Mouse (Mus musculus) stomach, embryonic 14.5 days (tissue): ENCODE measurements around the gene Yipf4. TPM values are rescaled to one million over a fixed set of nuclear protein-coding genes. Genes with fewer than 3 reads are reported as not detected.
"Not testable (repeated sequence)": the region's sequence is repeated elsewhere in the genome, so short reads cannot be mapped to it uniquely, and the experiment has no call there.

Source experiments
- ATAC-seq: fragments of 200-750 bp; cut with Nextera tagmentation; 2 replicates; pipeline ENCODE4 v1.8.0; 2017; ENCODE audit warnings: low read depth, moderate TSS enrichment; ENCODE audit not compliant: insufficient number of reproducible peaks, insufficient read depth, low FRiP score
- H3K27ac ChIP-seq: fragments of 300-500 bp; sonication (generic); 2 replicates; pipeline ENCODE4 v1.5.1; 2014; ENCODE audit warnings: mild to moderate bottlenecking, low read length, moderate library complexity, mixed read lengths
- H3K27me3 ChIP-seq: fragments of 300-500 bp; sonication (generic); 2 replicates; pipeline ENCODE4 v1.6.1; 2014; ENCODE audit warnings: low read length, control low read depth, mixed read lengths; ENCODE audit not compliant: control insufficient read depth, insufficient read depth
- H3K36me3 ChIP-seq: fragments of 300-500 bp; sonication (generic); 2 replicates; pipeline ENCODE4 v1.6.1; 2014; ENCODE audit warnings: mild to moderate bottlenecking, control low read depth, low read length, moderate library complexity, mixed read lengths; ENCODE audit not compliant: control insufficient read depth, insufficient read depth
- H3K4me1 ChIP-seq: fragments of 300-500 bp; sonication (generic); 2 replicates; pipeline ENCODE4 v1.6.1; 2014; ENCODE audit warnings: low read length, control low read depth, mixed read lengths; ENCODE audit not compliant: control insufficient read depth, insufficient read depth
- H3K4me2 ChIP-seq: fragments of 300-500 bp; sonication (generic); replicated peaks from 2 replicates; pipeline ENCODE4 v1.6.1; 2014; ENCODE audit warnings: low read depth, low read length, control low read depth
- H3K4me3 ChIP-seq: fragments of 300-500 bp; sonication (generic); 2 replicates; pipeline ENCODE4 v1.5.1; 2014; ENCODE audit warnings: low read depth, low read length, control low read depth
- H3K9ac ChIP-seq: fragments of 300-500 bp; sonication (generic); replicated peaks from 2 replicates; pipeline ENCODE4 v1.6.1; 2014; ENCODE audit warnings: low read depth, mild to moderate bottlenecking, control low read depth, low read length, moderate library complexity, mixed read lengths
- H3K9me3 ChIP-seq: fragments of 300-500 bp; sonication (generic); 2 replicates; pipeline ENCODE4 v1.6.1; 2016; ENCODE audit warnings: low read depth, low read length, control low read depth; ENCODE audit not compliant: control insufficient read depth
- WGBS: fragments of 180-500 bp; shearing (Covaris S2); extraction: QIAGEN DNeasy Blood & Tissue Kit; methylation state at CpG from one replicate; pipeline ENCODE4 v1.1.7; 2014; 5-methylcytosine and 5-hydroxymethylcytosine counted together
- polyA plus RNA-seq: library from polyadenylated mRNA; unstranded; fragments of >200 nt; fragmentation: Nextera tagmentation; extraction: Ambion mirVana; gene quantifications from 2 replicates; pipeline ENCODE4 v1.2.1, GENCODE M21; 2014

Yipf4 gene
- polyA plus RNA-seq, 1 experiment from 2014 or later, result 69.0 TPM

GRCm38 (mm10) chr17:74458711-74459408 is 30.4 kb upstream of the Yipf4 start, which contains the start of gene Nlrc4:
Gene Nlrc4 (minus strand): TSS chr17:74459142.
- 58% methylated on average over 8 of the region's 8 CpGs for WGBS
- H3K4me2 ChIP-seq, result no peak within 1 kb of the TSS
- H3K36me3 ChIP-seq, result no peaks in the 10 kb centered on the region
- no peaks in the 10 kb centered on the region for H3K4me1 ChIP-seq
- no peak for ATAC-seq
- no peak within 1 kb of the TSS for H3K27ac ChIP-seq
- no peak within 1 kb of the TSS for H3K9ac ChIP-seq
- no peaks in the 10 kb centered on the region for H3K9me3 ChIP-seq
- no peak within 1 kb of the TSS for H3K4me3 ChIP-seq
- no peaks in the 10 kb centered on the region for H3K27me3 ChIP-seq

- no peak overlapping the region for H3K4me3 ChIP-seq
- H3K9ac ChIP-seq, result no peak overlapping the region
- H3K4me2 ChIP-seq, result no peak overlapping the region
- no peak overlapping the region for H3K27ac ChIP-seq
- ATAC-seq, result peak; percentile 67; the same call in 1 of the 2 replicates
- no peaks in the 10 kb centered on the region for H3K4me1 ChIP-seq
- no peaks in the 10 kb centered on the region for H3K27me3 ChIP-seq
- H3K36me3 ChIP-seq, result no peaks in the 10 kb centered on the region
- H3K9me3 ChIP-seq, result no peaks in the 10 kb centered on the region
Measured at GRCm38 (mm10) chr17:74463510-74463909, 25.8 kb upstream of the Yipf4 start.

GRCm38 (mm10) chr17:74467981-74468380 is 21.3 kb upstream of the Yipf4 start:
- H3K9ac ChIP-seq, H3K27me3 ChIP-seq, H3K4me3 ChIP-seq, H3K9me3 ChIP-seq, H3K4me2 ChIP-seq, H3K36me3 ChIP-seq, H3K27ac ChIP-seq, H3K4me1 ChIP-seq, ATAC-seq: not testable (repeated sequence)
- WGBS, result 83% methylated on average over 2 of the region's 2 CpGs

DNA sequence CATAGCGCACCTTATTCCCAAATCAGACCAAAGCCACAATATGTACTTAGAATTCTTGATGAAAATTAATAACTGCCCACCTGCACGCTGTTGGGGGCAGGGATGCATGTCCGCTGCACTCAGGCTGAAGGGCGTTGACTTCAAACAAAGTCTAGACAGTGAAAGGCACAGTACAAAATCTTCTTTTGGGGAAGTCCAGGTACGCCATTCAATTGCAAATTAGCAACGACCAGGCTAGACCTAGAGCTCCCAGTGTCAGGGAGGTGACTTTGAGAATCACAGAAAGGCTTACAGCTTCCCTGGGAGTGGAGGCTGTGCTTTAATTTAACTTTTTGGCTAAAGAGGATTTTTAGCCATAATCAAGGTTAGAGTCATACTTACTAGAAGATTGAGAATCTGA is 19.2 kb upstream of the Yipf4 start:
- H3K4me1 ChIP-seq, H3K36me3 ChIP-seq, H3K9ac ChIP-seq, H3K4me2 ChIP-seq, H3K27me3 ChIP-seq, H3K27ac ChIP-seq, H3K4me3 ChIP-seq, H3K9me3 ChIP-seq, ATAC-seq: not testable (repeated sequence)
- WGBS, result 79% methylated on average over 6 of the region's 6 CpGs

DNA sequence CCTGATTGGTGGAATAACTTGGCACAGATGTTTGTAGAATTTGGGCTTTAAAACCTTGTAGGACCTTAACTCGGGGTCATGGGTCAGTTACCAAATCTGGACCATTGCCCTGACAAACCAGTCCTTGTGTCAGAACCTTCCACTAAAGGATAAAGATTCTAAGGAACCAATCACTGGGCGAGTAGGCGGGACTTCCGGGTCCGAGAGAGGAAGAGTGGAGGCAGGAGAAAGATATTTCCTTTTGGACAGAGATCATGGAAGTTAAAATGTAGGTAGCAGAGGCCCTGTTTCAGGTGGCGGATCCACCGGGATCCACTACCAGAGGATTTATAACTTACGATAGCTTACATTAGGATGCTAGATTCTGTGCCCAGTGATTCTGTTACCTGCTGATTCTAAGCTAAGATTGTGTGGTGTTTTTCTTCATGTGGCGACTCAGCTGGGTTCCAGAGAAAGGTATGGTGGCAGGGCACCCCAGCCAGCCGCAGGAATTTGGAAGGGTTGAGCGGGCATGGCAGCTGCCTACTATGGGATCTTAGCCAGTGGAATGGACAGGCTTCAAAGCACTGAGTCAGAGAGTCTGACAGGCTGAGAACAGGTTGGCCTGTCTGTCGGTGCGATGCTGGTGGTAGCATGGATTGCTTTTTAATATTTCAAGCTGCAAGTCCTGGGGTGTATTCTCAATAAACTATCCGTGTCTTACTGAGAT is 8.8 kb upstream of the Yipf4 start:
- Histone ChIP-seq H3K27ac (no peak overlapping the region), H3K9me3 (no peaks in the 10 kb centered on the region), H3K36me3 (no peaks in the 10 kb centered on the region), H3K9ac (no peak overlapping the region), H3K4me2 (no peak overlapping the region), H3K27me3 (no peaks in the 10 kb centered on the region), H3K4me3 (no peak overlapping the region), H3K4me1 (no peaks in the 10 kb centered on the region)
- no peak for ATAC-seq
- WGBS, result 84% methylated on average over 14 of the region's 14 CpGs

GRCm38 (mm10) chr17:74489901-74490220 is 568 bp downstream of the Yipf4 start:
- no peaks in the 10 kb centered on the region for H3K9me3 ChIP-seq
- 0% methylated on average over 12 of the region's 12 CpGs for WGBS
- H3K4me3 ChIP-seq, result peak overlapping the region; percentile 96
- H3K9ac ChIP-seq, result peak overlapping the region; percentile 71
- peak overlapping the region; percentile 68 for H3K4me2 ChIP-seq
- ATAC-seq, result no peak
- peaks cover 22% of the 10 kb centered on the region; the same call in 1 of the 2 replicates for H3K36me3 ChIP-seq
- peaks cover 5% of the 10 kb centered on the region; the same call in 1 of the 2 replicates for H3K4me1 ChIP-seq
- no peaks in the 10 kb centered on the region for H3K27me3 ChIP-seq
- peak overlapping the region; percentile 78 for H3K27ac ChIP-seq

DNA sequence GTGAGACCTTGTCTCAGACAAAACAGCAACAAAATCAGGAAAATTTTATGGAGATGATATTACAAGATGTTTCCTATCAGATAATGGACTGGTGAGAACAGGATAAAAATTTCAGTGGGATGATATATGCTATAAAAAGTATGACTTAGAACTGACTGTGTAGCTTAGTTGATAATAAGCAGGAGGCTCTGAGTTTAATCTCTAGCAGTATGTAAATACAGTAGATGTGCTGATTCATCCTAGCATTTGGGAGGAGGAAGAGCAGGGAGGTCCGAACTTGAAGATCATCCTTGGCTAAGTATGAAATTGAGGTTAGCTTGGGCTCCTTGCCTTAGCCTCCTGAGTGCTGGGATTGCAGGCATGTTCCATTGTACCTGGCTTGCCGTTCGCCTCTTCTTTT is 2.3 kb downstream of the Yipf4 start:
- no peak overlapping the region for H3K4me3 ChIP-seq
- H3K9ac ChIP-seq, result no peak overlapping the region
- 95% methylated on average over 3 of the region's 3 CpGs for WGBS

GRCm38 (mm10) chr17:74500204-74500603 is 10.9 kb downstream of the Yipf4 start:
- H3K27me3 ChIP-seq, result no peaks in the 10 kb centered on the region
- no peak for ATAC-seq
- H3K4me1 ChIP-seq, result no peaks in the 10 kb centered on the region
- no peak overlapping the region for H3K9ac ChIP-seq
- no peak overlapping the region for H3K4me3 ChIP-seq
- H3K4me2 ChIP-seq, result no peak overlapping the region
- H3K9me3 ChIP-seq, result no peaks in the 10 kb centered on the region
- H3K27ac ChIP-seq, result no peak overlapping the region
- peaks cover 40% of the 10 kb centered on the region for H3K36me3 ChIP-seq
- 74% methylated on average over 4 of the region's 4 CpGs for WGBS

More for the DNA sequence above, 2.3 kb downstream of the Yipf4 start:
- no peak for ATAC-seq
- Histone ChIP-seq H3K36me3 (peaks cover 32% of the 10 kb centered on the region), H3K27me3 (no peaks in the 10 kb centered on the region), H3K27ac (no peak overlapping the region), H3K4me1 (peaks cover 5% of the 10 kb centered on the region; the same call in 1 of the 2 replicates), H3K9me3 (no peaks in the 10 kb centered on the region), H3K4me2 (no peak overlapping the region)
